Mouse (Mus musculus) megakaryocyte, embryonic 14.5 days (primary cell): ENCODE measurements around the gene Lrrc75a.

Experiments used
- FLI1 ChIP-seq: IDR thresholded peaks from 2 replicates; pipeline ENCODE4 v1.6.1; 2012; ENCODE audit warnings: low read length, inconsistent platforms, mixed read lengths
- GATA1 ChIP-seq: IDR thresholded peaks from 3 replicates; pipeline ENCODE4 v1.6.1; 2012; ENCODE audit warnings: mixed read lengths, low read length, inconsistent platforms, borderline replicate concordance

DNA sequence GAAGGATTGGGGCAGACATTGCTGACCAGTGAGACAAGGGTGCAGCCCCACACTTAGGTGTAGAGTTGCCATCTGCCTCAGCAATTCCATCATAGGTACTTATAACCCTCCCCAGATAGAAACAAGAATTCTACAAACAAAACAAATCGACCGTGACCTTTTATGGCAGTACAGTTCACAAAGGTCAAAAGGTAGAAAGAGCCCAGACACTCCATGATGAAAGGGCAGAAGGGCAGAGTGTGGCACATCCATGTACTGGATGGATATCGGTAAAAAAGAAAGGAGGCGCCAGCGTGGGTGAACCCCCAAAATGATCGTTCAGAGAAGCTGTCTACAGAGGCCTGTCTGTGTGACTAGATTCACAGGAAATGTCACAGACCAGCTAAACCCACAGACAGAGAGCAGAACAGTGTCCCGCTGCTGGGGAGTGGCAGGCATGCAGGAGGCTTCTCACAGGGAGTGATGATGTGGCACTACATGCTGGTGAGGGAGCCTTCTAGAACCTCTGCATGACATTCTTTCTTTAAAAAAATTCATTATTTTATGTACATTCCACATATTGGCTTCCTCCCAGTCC, 30.5 kb upstream of the Lrrc75a start:
- TF ChIP-seq GATA1: no peak
- TF ChIP-seq FLI1: no peak
